21 mouse cellular contexts compared by ENCODE assay signal in genomic region chr7:143538671-143539070, GRCm38 (mm10). TPM values are rescaled to one million over a fixed set of nuclear protein-coding genes. Genes with fewer than 3 reads are reported as not detected.
"Had no signal": no experiment of that assay in that cellular context is flagged by ENCODE, and none has a peak within 500 bp of the region (broad histone marks: within the 10 kb centered on the region; RNA-seq: fewer than 3 reads in every experiment).

No protein-coding gene starts in this region.

- H3K4me3 ChIP-seq: lung, embryonic 15.5 days; midbrain, embryonic 12.5 days; myocyte; neural tube, embryonic 13.5 days; neural tube, embryonic 15.5 days had no signal

- H3K4me2 ChIP-seq: lung, embryonic 15.5 days; midbrain, embryonic 12.5 days; neural tube, embryonic 13.5 days; neural tube, embryonic 15.5 days had no signal

- ATAC-seq: lung, postnatal 0 days; midbrain, embryonic 16.5 days had no signal

- H3K27me3 ChIP-seq: lung, embryonic 15.5 days; midbrain, embryonic 12.5 days; neural tube, embryonic 13.5 days; neural tube, embryonic 15.5 days had no signal

- H3K27ac ChIP-seq: lung, embryonic 15.5 days; macrophage; midbrain, embryonic 12.5 days; neural tube, embryonic 13.5 days; neural tube, embryonic 15.5 days had no signal

- DNase-seq: liver, postnatal 0 days; lung, adult 2 months; lung, postnatal 14 days; midbrain, embryonic 14.5 days; retina, postnatal 1 day; right cerebral cortex, adult 18-20 months; right cerebral cortex, postnatal 25 days; right cerebral cortex, postnatal 4 days; spleen, adult 18-20 months; thymus, adult 18-20 months; thymus, postnatal 14 days; thymus, postnatal 36 days had no signal

- H3K9ac ChIP-seq: liver, postnatal 0 days; lung, embryonic 15.5 days; midbrain, embryonic 12.5 days; neural tube, embryonic 13.5 days; neural tube, embryonic 15.5 days had no signal

- H3K9me3 ChIP-seq: lung, embryonic 15.5 days; midbrain, embryonic 12.5 days; neural tube, embryonic 13.5 days; neural tube, embryonic 15.5 days had no signal

RNA-seq across cellular contexts. Expression of gene Phlda2, which starts 35.7 kb away (rescaled TPM):
- total RNA-seq: megakaryocyte, adult 5-6 weeks had no signal
- polyA plus RNA-seq: macrophage; midbrain, embryonic 16.5 days; myocyte had no signal
